Mouse (Mus musculus) urinary bladder, postnatal 10 days (tissue): ENCODE results near the gene Nfxl1.

Experiments
- DNase-seq: peaks from one replicate; pipeline ENCODE4 v3.0.0; 2022; ENCODE audit warnings: low spot score

Gene Nfxl1

DNA sequence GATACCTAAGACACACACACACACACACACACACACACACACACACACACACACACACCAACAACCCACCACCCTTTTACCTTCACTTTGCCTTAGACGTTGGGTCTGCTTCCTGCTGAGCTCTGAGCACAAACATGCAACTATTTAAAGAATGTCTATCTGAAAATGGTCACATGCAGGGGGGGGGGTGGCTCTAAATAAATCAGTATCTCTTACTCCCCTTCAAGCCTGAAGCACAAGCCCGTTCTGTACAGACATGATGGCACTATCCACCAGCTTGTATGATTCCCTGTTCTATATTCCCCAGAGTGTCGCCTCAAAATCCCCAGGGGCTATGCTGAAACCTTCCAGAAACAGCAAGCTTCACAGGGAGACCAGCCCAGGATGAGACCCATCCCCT lies 57.7 kb downstream of the Nfxl1 start:
- no peak for DNase-seq

GRCm38 (mm10) chr5:72498271-72498670 lies 61.2 kb downstream of the Nfxl1 start:
- DNase-seq, result no peak

GRCm38 (mm10) chr5:72496756-72497155 lies 62.7 kb downstream of the Nfxl1 start:
- no peak for DNase-seq

- no peak for DNase-seq
These were observed 65.6 kb downstream of the Nfxl1 start for GRCm38 (mm10) chr5:72493906-72494305.

GRCm38 (mm10) chr5:72491232-72491631 lies 68.3 kb downstream of the Nfxl1 start:
- no peak for DNase-seq

DNA sequence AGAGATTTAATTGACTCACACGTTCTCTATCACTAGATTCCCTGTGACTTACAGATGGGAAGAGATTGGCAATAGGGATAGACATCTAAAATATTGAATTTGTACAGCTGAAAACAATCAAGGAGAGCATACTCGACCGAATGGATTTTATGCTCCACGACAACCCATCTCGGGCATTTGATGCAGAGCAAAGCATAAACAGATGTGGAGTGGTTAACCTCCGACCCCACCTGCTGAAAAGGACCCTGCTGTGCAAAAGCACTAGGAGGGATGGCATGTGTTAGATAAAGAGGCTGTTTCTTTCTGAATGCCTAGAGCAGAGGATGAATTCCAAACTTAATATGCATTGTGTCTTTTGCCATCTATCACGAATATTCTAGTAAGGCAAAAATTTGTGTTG lies 79.0 kb downstream of the Nfxl1 start:
- no peak for DNase-seq

- no peak for DNase-seq
These were observed 87.0 kb downstream of the Nfxl1 start for GRCm38 (mm10) chr5:72472317-72473009.

- DNase-seq, result no peak
These were observed 87.7 kb downstream of the Nfxl1 start for GRCm38 (mm10) chr5:72471746-72472145.

DNA sequence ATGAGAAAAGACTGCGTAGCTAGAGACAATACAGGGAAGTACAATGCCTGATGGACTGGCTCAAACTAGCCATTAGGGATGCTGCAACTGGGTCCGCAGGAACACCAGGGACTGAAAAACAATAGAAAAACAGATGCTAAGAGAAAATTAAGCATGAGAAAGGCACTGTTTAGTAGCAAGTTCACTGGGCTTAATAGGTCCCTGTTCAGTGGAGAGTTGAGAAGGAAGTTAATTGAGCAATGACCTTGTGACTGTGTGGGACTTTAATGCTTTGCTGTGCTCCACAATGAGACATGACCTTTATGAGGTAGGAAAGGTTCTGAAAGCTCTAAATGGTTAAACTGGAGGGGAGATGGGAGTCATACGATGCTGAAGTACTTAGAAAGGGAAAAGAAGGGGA lies 94.6 kb downstream of the Nfxl1 start:
- no peak for DNase-seq
